Mouse (Mus musculus): ENCODE measurements around the gene Cds1. TPM values are rescaled to one million over a fixed set of nuclear protein-coding genes. Genes with fewer than 3 reads are reported as not detected.

Gene Cds1
- polyA plus RNA-seq, 1 experiment = 15.9 TPM

GRCm38 (mm10) chr5:101825111-101825911 lies 60.4 kb downstream of the Cds1 start:
- Histone ChIP-seq H3K4me3 (ENCODE audit: low read depth, low read length) (no peak overlapping the region), H3K27me3 (ENCODE audit: control insufficient read depth, insufficient read depth, low read length, poor library complexity, severe bottlenecking) (no peaks in the 10 kb centered on the region), H3K9me3 (replicated peaks; ENCODE audit: control insufficient read depth, insufficient read depth, low read length, poor library complexity, severe bottlenecking) (no peaks in the 10 kb centered on the region), H3K4me1 (ENCODE audit: control insufficient read depth, insufficient read depth, low read length) (peaks cover 23% of the 10 kb centered on the region), H3K9ac (ENCODE audit: low read depth, poor library complexity, severe bottlenecking) (no peak overlapping the region), H3K27ac (ENCODE audit: insufficient read depth, low read length) (no peak overlapping the region), H3K36me3 (ENCODE audit: control insufficient read depth, insufficient read depth, low read length, poor library complexity, severe bottlenecking) (no peaks in the 10 kb centered on the region)
- TF ChIP-seq CTCF (IDR thresholded peaks at IDR 0.05; ENCODE audit: low read depth, low read length) (no peak), POLR2A (IDR thresholded peaks at IDR 0.05; ENCODE audit: insufficient read depth, low read length) (no peak), EP300 (IDR thresholded peaks at IDR 0.05; ENCODE audit: insufficient read depth, low read depth, low read length) (no peak)

GRCm38 (mm10) chr5:101826531-101826970 lies 61.6 kb downstream of the Cds1 start:
- no peaks in the 10 kb centered on the region for H3K9me3 ChIP-seq (replicated peaks; ENCODE audit: control insufficient read depth, insufficient read depth, low read length, poor library complexity, severe bottlenecking)
- no peaks in the 10 kb centered on the region for H3K27me3 ChIP-seq (ENCODE audit: control insufficient read depth, insufficient read depth, low read length, poor library complexity, severe bottlenecking)
- peaks cover 17% of the 10 kb centered on the region for H3K4me1 ChIP-seq (ENCODE audit: control insufficient read depth, insufficient read depth, low read length)
- no peak for TF ChIP-seq CTCF (IDR thresholded peaks at IDR 0.05; ENCODE audit: low read depth, low read length)
- no peak for TF ChIP-seq POLR2A (IDR thresholded peaks at IDR 0.05; ENCODE audit: insufficient read depth, low read length)
- no peak for TF ChIP-seq EP300 (IDR thresholded peaks at IDR 0.05; ENCODE audit: insufficient read depth, low read depth, low read length)
- no peaks in the 10 kb centered on the region for H3K36me3 ChIP-seq (ENCODE audit: control insufficient read depth, insufficient read depth, low read length, poor library complexity, severe bottlenecking)
- H3K4me3 ChIP-seq (ENCODE audit: low read depth, low read length) = peak overlapping the region; percentile 16
- H3K27ac ChIP-seq (ENCODE audit: insufficient read depth, low read length) = no peak overlapping the region
- H3K9ac ChIP-seq (ENCODE audit: low read depth, poor library complexity, severe bottlenecking) = no peak overlapping the region

- Histone ChIP-seq H3K27me3 (ENCODE audit: control insufficient read depth, insufficient read depth, low read length, poor library complexity, severe bottlenecking) (no peaks in the 10 kb centered on the region), H3K36me3 (ENCODE audit: control insufficient read depth, insufficient read depth, low read length, poor library complexity, severe bottlenecking) (no peaks in the 10 kb centered on the region), H3K27ac (ENCODE audit: insufficient read depth, low read length) (no peak overlapping the region)
These were observed 62.5 kb downstream of the Cds1 start for GRCm38 (mm10) chr5:101827477-101827876.

GRCm38 (mm10) chr5:101828932-101829331 lies 64.0 kb downstream of the Cds1 start:
- no peak overlapping the region for H3K4me3 ChIP-seq (ENCODE audit: low read depth, low read length)
- H3K9ac ChIP-seq (ENCODE audit: low read depth, poor library complexity, severe bottlenecking) = no peak overlapping the region
- H3K36me3 ChIP-seq (ENCODE audit: control insufficient read depth, insufficient read depth, low read length, poor library complexity, severe bottlenecking) = no peaks in the 10 kb centered on the region
- peaks cover 10% of the 10 kb centered on the region for H3K4me1 ChIP-seq (ENCODE audit: control insufficient read depth, insufficient read depth, low read length)
- H3K27me3 ChIP-seq (ENCODE audit: control insufficient read depth, insufficient read depth, low read length, poor library complexity, severe bottlenecking) = no peaks in the 10 kb centered on the region
- TF ChIP-seq EP300 (IDR thresholded peaks at IDR 0.05; ENCODE audit: insufficient read depth, low read depth, low read length) (no peak), POLR2A (IDR thresholded peaks at IDR 0.05; ENCODE audit: insufficient read depth, low read length) (no peak), CTCF (IDR thresholded peaks at IDR 0.05; ENCODE audit: low read depth, low read length) (no peak)
- no peak overlapping the region for H3K27ac ChIP-seq (ENCODE audit: insufficient read depth, low read length)
- no peaks in the 10 kb centered on the region for H3K9me3 ChIP-seq (replicated peaks; ENCODE audit: control insufficient read depth, insufficient read depth, low read length, poor library complexity, severe bottlenecking)

More at GRCm38 (mm10) chr5:101827477-101827876, 62.5 kb downstream of the Cds1 start:
- Histone ChIP-seq H3K9ac (ENCODE audit: low read depth, poor library complexity, severe bottlenecking) (no peak overlapping the region), H3K4me3 (ENCODE audit: low read depth, low read length) (no peak overlapping the region), H3K9me3 (replicated peaks; ENCODE audit: control insufficient read depth, insufficient read depth, low read length, poor library complexity, severe bottlenecking) (no peaks in the 10 kb centered on the region), H3K4me1 (ENCODE audit: control insufficient read depth, insufficient read depth, low read length) (peaks cover 15% of the 10 kb centered on the region)
- TF ChIP-seq CTCF (IDR thresholded peaks at IDR 0.05; ENCODE audit: low read depth, low read length) (no peak), POLR2A (IDR thresholded peaks at IDR 0.05; ENCODE audit: insufficient read depth, low read length) (peak; percentile 23)

- no peak overlapping the region for H3K9ac ChIP-seq (ENCODE audit: low read depth, poor library complexity, severe bottlenecking)
- H3K9me3 ChIP-seq (replicated peaks; ENCODE audit: control insufficient read depth, insufficient read depth, low read length, poor library complexity, severe bottlenecking) = no peaks in the 10 kb centered on the region
- no peak overlapping the region for H3K27ac ChIP-seq (ENCODE audit: insufficient read depth, low read length)
- TF ChIP-seq CTCF (IDR thresholded peaks at IDR 0.05; ENCODE audit: low read depth, low read length) = no peak
- TF ChIP-seq EP300 (IDR thresholded peaks at IDR 0.05; ENCODE audit: insufficient read depth, low read depth, low read length) = no peak
- TF ChIP-seq POLR2A (IDR thresholded peaks at IDR 0.05; ENCODE audit: insufficient read depth, low read length) = no peak
- H3K27me3 ChIP-seq (ENCODE audit: control insufficient read depth, insufficient read depth, low read length, poor library complexity, severe bottlenecking) = no peaks in the 10 kb centered on the region
- no peaks in the 10 kb centered on the region for H3K36me3 ChIP-seq (ENCODE audit: control insufficient read depth, insufficient read depth, low read length, poor library complexity, severe bottlenecking)
- H3K4me1 ChIP-seq (ENCODE audit: control insufficient read depth, insufficient read depth, low read length) = peaks cover 7% of the 10 kb centered on the region
- H3K4me3 ChIP-seq (ENCODE audit: low read depth, low read length) = no peak overlapping the region
These were observed 65.2 kb downstream of the Cds1 start for GRCm38 (mm10) chr5:101830180-101830579.

GRCm38 (mm10) chr5:101832042-101832441 lies 67.1 kb downstream of the Cds1 start:
- Histone ChIP-seq H3K4me3 (ENCODE audit: low read depth, low read length) (no peak overlapping the region), H3K9me3 (replicated peaks; ENCODE audit: control insufficient read depth, insufficient read depth, low read length, poor library complexity, severe bottlenecking) (no peaks in the 10 kb centered on the region), H3K9ac (ENCODE audit: low read depth, poor library complexity, severe bottlenecking) (no peak overlapping the region), H3K36me3 (ENCODE audit: control insufficient read depth, insufficient read depth, low read length, poor library complexity, severe bottlenecking) (no peaks in the 10 kb centered on the region), H3K27ac (ENCODE audit: insufficient read depth, low read length) (no peak overlapping the region), H3K4me1 (ENCODE audit: control insufficient read depth, insufficient read depth, low read length) (peaks cover 4% of the 10 kb centered on the region), H3K27me3 (ENCODE audit: control insufficient read depth, insufficient read depth, low read length, poor library complexity, severe bottlenecking) (no peaks in the 10 kb centered on the region)
- TF ChIP-seq CTCF (IDR thresholded peaks at IDR 0.05; ENCODE audit: low read depth, low read length) (no peak), POLR2A (IDR thresholded peaks at IDR 0.05; ENCODE audit: insufficient read depth, low read length) (no peak), EP300 (IDR thresholded peaks at IDR 0.05; ENCODE audit: insufficient read depth, low read depth, low read length) (no peak)

Measured in ES-Bruce4 (cell line).